Mouse (Mus musculus) MEL (cell line): ENCODE measurements at regions not wholly inside any gene's neighbourhood (a gene's known extent, or its start where the extent isn't known, plus 50 kb on each side); places are given as distances from the start of the nearest gene placed in this dataset.

Experiments
- CHD1 ChIP-seq: IDR thresholded peaks from 2 replicates; pipeline ENCODE4 v1.6.1; 2012; ENCODE audit warnings: low read depth, mild to moderate bottlenecking, inconsistent platforms, low read length, improper control_type of control experiment
- EP300 ChIP-seq, 2 experiments: IDR thresholded peaks; 2 replicates each; pipeline ENCODE4 v1.6.1; 2011; ENCODE audit warnings: improper control_type of control experiment in 2 of 2, low read length in 2 of 2, low read depth in 1 of 2, mild to moderate bottlenecking in 1 of 2
- GATA1 ChIP-seq: IDR thresholded peaks from 2 replicates; pipeline ENCODE4 v1.6.1; 2011; ENCODE audit warnings: low read depth, low read length, improper control_type of control experiment
- HCFC1 ChIP-seq: IDR thresholded peaks from 2 replicates; pipeline ENCODE4 v1.6.1; 2012; ENCODE audit warnings: low read depth, mild to moderate bottlenecking, inconsistent platforms, low read length, improper control_type of control experiment, moderate library complexity
- JUND ChIP-seq: IDR thresholded peaks from 2 replicates; pipeline ENCODE4 v1.6.1; 2011; ENCODE audit warnings: low read depth, mild to moderate bottlenecking, improper control_type of control experiment, low read length
- POLR2A ChIP-seq, 2 experiments: IDR thresholded peaks; 2 replicates each; pipeline ENCODE4 v1.6.1; 2011 to 2012; ENCODE audit warnings: low read length in 2 of 2, mild to moderate bottlenecking in 2 of 2, control low read depth in 1 of 2, improper control_type of control experiment in 1 of 2, low read depth in 1 of 2, moderate library complexity in 1 of 2; ENCODE audit not compliant: control insufficient read depth in 1 of 2, insufficient read depth in 1 of 2, poor library complexity in 1 of 2
- RCOR1 ChIP-seq: IDR thresholded peaks from 2 replicates; pipeline ENCODE4 v1.6.1; 2012; ENCODE audit warnings: low read depth, mild to moderate bottlenecking, inconsistent platforms, low read length, improper control_type of control experiment
- UBTF ChIP-seq: IDR thresholded peaks from 2 replicates; pipeline ENCODE4 v1.6.1; 2012; ENCODE audit warnings: low read depth, mild to moderate bottlenecking, inconsistent platforms, low read length, improper control_type of control experiment, moderate library complexity, borderline replicate concordance; ENCODE audit not compliant: insufficient read depth
- USF2 ChIP-seq, 2 experiments: IDR thresholded peaks; 2 replicates each; pipeline ENCODE4 v1.6.1; 2011 to 2012; ENCODE audit warnings: improper control_type of control experiment in 2 of 2, low read length in 2 of 2, borderline replicate concordance in 1 of 2, inconsistent platforms in 1 of 2, low read depth in 1 of 2, mild to moderate bottlenecking in 1 of 2; ENCODE audit not compliant: insufficient read depth in 1 of 2
- ZMIZ1 ChIP-seq: IDR thresholded peaks from 2 replicates; pipeline ENCODE4 v1.6.1; 2012; ENCODE audit warnings: low read depth, mild to moderate bottlenecking, inconsistent platforms, low read length, improper control_type of control experiment, moderate library complexity

GRCm38 (mm10) chr11:31551614-31552271, 119.9 kb downstream of the Bod1 start:
- TF ChIP-seq CHD1 (no peak), ZMIZ1 (no peak), POLR2A (IDR thresholded peaks at IDR 0.05; ENCODE audit: control insufficient read depth in 1 of 2, insufficient read depth in 1 of 2, low read depth in 1 of 2, low read length in 2 of 2, poor library complexity in 1 of 2) (no peak), UBTF (no peak), USF2 (IDR thresholded peaks at IDR 0.05; ENCODE audit: borderline replicate concordance in 1 of 2, insufficient read depth in 1 of 2, low read depth in 1 of 2, low read length in 2 of 2) (no peak), EP300 (IDR thresholded peaks at IDR 0.05; ENCODE audit: low read depth in 1 of 2, low read length in 2 of 2) (no peak), HCFC1 (no peak), GATA1 (no peak), JUND (no peak), RCOR1 (no peak)
